Mouse (Mus musculus) liver, adult 2 months (tissue): Measurements from ENCODE around the gene Smyd1. TPM values are rescaled to one million over a fixed set of nuclear protein-coding genes. Genes with fewer than 3 reads are reported as not detected.

Experiments
- DNase-seq: peaks from one replicate; pipeline ENCODE4 v3.0.0-alpha.2; 2011; ENCODE audit warnings: low read depth, low spot score; ENCODE audit errors: extremely low read depth
- H3K27ac ChIP-seq: fragments of 200-500 bp; replicated peaks from 2 replicates; pipeline ENCODE4 v1.5.1; 2012; ENCODE audit warnings: low read depth, mild to moderate bottlenecking, control low read depth, inconsistent platforms, low read length; ENCODE audit not compliant: insufficient read depth
- H3K27me3 ChIP-seq: fragments of 200-500 bp; 2 replicates; pipeline ENCODE4 v1.6.1; 2012; ENCODE audit warnings: mild to moderate bottlenecking, moderate library complexity, low read length, inconsistent platforms; ENCODE audit not compliant: control insufficient read depth, insufficient read depth
- H3K36me3 ChIP-seq: fragments of 200-500 bp; 2 replicates; pipeline ENCODE4 v1.6.1; 2012; ENCODE audit warnings: low read length, inconsistent platforms; ENCODE audit not compliant: control insufficient read depth, insufficient read depth
- H3K4me1 ChIP-seq: fragments of 200-500 bp; 2 replicates; pipeline ENCODE4 v1.6.1; 2011; ENCODE audit warnings: low read length; ENCODE audit not compliant: control insufficient read depth, insufficient read depth
- H3K4me3 ChIP-seq: fragments of 200-500 bp; 2 replicates; pipeline ENCODE4 v1.5.1; 2011; ENCODE audit warnings: low read depth, mild to moderate bottlenecking, control low read depth, low read length, moderate library complexity; ENCODE audit not compliant: insufficient read depth
- H3K79me2 ChIP-seq: fragments of 200-500 bp; 2 replicates; pipeline ENCODE4 v1.6.1; 2012; ENCODE audit warnings: inconsistent platforms, mild to moderate bottlenecking, low read length, moderate library complexity; ENCODE audit not compliant: control insufficient read depth, insufficient read depth
- H3K9ac ChIP-seq: fragments of 200-500 bp; 2 replicates; pipeline ENCODE4 v1.6.1; 2012; ENCODE audit warnings: low read depth, mild to moderate bottlenecking, control low read depth, inconsistent platforms, low read length
- CTCF ChIP-seq: fragments of 200-500 bp; IDR thresholded peaks from 2 replicates; pipeline ENCODE4 v1.5.1; 2011; ENCODE audit warnings: low read depth, low read length, control low read depth
- POLR2A ChIP-seq: fragments of 200-500 bp; IDR thresholded peaks from 2 replicates; pipeline ENCODE4 v1.6.1; 2011; ENCODE audit warnings: low read length, control low read depth; ENCODE audit not compliant: insufficient read depth; ENCODE audit errors: extremely low read depth
- WGBS: fragments of 180-500 bp; shearing (Covaris S2); methylation state at CpG from one replicate; pipeline ENCODE4 v1.1.7; 2018; 5-methylcytosine and 5-hydroxymethylcytosine counted together
- polyA plus RNA-seq: library from polyadenylated mRNA; depleted of rRNA; stranded (reverse); fragments of >200 nt; gene quantifications from 2 replicates; pipeline ENCODE4 v1.2.3, GENCODE M21; 2012
- total RNA-seq: library from RNA; depleted of rRNA; stranded (reverse); fragments of >200 nt; gene quantifications from 2 replicates; pipeline ENCODE4 v1.2.3, GENCODE M21; 2014

The Smyd1 gene
- total and polyA plus RNA-seq, 2 experiments = 1.5 to 3.7 TPM

DNA sequence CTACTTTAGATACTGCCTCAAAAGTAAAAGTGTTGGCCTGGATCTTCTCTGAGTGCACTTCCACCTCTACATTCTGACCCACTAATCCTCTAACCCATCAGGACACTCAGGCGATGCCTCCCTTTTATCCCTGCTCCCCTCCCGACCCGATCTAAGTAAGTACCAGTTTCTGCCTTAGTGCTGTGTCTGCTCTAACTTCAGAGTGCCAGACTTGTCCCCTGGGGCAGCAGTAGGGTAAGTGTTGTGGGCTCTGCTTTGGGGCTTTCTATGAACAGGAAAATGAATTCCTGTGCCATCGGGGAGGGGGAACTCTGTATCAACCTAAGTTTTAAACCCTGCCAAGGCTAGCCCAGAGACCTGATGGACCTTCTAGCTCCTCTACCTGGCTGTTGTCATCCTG, 38.2 kb upstream of the Smyd1 start:
- Histone ChIP-seq H3K4me1 (no peaks in the 10 kb centered on the region), H3K9ac (no peak overlapping the region), H3K79me2 (no peaks in the 10 kb centered on the region), H3K4me3 (no peak overlapping the region), H3K27me3 (no peaks in the 10 kb centered on the region), H3K27ac (no peak overlapping the region), H3K36me3 (no peaks in the 10 kb centered on the region)
- TF ChIP-seq POLR2A = no peak
- no peak for TF ChIP-seq CTCF
- DNase-seq = no peak
- 84% methylated on average over 4 of the region's 4 CpGs for WGBS

DNA sequence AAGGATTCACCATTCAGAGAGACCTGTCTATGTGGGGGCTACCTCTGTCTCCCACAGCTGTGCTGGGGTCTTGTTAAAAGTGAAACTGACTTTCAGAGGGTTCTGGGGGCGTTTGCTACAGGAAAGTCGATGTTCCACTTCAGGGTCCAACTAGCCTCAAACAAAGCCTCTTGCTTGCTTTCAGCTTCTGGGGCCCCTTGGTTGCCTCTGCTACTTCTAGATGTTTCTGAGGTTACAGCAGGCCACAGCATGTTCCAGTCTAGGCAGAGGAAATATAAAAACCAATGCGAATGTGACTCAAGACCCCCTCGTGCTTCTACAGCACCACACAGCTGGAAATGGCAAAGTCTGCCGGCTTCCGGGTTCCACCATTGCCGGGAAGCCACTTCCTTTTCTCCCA, 35.5 kb upstream of the Smyd1 start:
- no peak for DNase-seq
- Histone ChIP-seq H3K4me3 (no peak overlapping the region), H3K27me3 (no peaks in the 10 kb centered on the region), H3K4me1 (no peaks in the 10 kb centered on the region), H3K36me3 (no peaks in the 10 kb centered on the region), H3K9ac (no peak overlapping the region), H3K79me2 (no peaks in the 10 kb centered on the region), H3K27ac (no peak overlapping the region)
- TF ChIP-seq POLR2A (no peak), CTCF (no peak)
- WGBS = 83% methylated on average over 7 of the region's 7 CpGs

DNA sequence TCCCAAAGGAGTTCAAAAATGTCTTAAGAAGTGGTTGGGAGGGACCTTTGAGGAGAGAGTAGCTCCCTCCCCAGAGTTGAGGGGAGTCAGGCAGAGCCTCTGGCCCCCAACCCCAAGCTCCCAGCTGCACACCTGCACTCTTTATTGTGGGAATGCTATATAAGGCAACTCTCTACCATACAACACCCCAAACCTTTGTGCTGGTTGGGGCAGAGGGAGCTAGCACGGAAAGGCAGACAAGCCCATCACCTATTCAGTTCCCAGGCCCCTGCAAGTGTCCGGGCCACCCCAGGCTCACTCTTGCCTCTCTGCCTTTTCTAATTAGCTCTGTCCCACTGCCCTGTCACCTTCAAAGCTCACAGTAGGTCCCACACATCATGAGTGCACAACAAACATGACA, 31.7 kb upstream of the Smyd1 start:
- H3K79me2 ChIP-seq = no peaks in the 10 kb centered on the region
- no peaks in the 10 kb centered on the region for H3K27me3 ChIP-seq
- WGBS = 93% methylated on average over 2 of the region's 2 CpGs
- H3K4me3 ChIP-seq = no peak overlapping the region
- DNase-seq = no peak
- H3K27ac ChIP-seq = no peak overlapping the region
- TF ChIP-seq CTCF (no peak), POLR2A (no peak)
- H3K36me3 ChIP-seq = no peaks in the 10 kb centered on the region
- H3K9ac ChIP-seq = no peak overlapping the region
- no peaks in the 10 kb centered on the region for H3K4me1 ChIP-seq

DNA sequence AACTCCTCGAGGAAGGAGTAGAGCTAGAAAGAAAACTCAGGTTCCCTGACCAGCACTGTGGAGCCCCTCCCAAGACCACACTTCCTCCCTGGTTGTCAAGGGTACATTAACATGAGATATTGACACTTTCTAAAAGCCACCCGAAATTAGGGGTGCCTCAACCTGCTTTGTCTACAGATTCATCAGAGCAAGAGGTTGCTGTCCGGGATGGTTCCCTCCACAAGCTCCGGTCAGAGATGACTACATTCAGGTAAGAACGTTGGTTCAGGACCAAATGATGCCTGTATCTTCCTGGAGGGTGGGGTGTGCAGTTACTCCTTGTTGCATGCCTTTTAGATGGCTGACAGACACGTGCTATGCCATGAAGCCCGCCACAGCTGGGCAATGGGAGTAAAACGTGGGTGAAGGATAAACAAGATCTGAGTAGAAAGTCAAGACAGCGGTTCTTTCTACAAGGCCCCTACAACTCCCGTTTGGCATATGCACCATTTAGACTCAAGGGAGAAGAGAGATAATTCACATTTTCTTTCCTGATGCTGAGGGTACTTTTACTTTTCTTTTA, 30.9 kb upstream of the Smyd1 start:
- Histone ChIP-seq H3K4me1 (no peaks in the 10 kb centered on the region), H3K9ac (no peak overlapping the region), H3K27ac (no peak overlapping the region), H3K79me2 (no peaks in the 10 kb centered on the region), H3K27me3 (no peaks in the 10 kb centered on the region), H3K4me3 (no peak overlapping the region), H3K36me3 (no peaks in the 10 kb centered on the region)
- 78% methylated on average over 10 of the region's 10 CpGs for whole genome bisulfite sequencing
- TF ChIP-seq CTCF (no peak), POLR2A (no peak)
- no peak for DNase-seq

DNA sequence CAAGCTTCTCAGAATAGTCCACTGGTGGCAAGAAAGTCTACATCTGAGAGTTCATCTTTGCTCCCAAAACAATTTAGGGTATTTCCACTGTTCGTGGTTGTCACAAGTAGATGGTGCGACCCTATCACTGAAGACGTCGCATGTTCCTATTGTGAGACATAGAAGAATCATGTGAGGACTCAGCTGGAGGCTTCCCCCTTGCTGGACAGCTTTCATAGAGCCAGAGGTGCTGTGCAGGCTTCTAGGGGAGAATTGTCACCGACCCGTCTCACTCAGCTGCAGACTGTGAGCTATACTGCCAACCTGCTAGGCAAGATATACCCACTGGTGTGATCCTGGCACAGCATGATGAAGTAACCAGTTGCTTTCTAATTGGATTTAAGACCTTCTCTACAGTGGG, 30.2 kb upstream of the Smyd1 start:
- Histone ChIP-seq H3K27me3 (no peaks in the 10 kb centered on the region), H3K9ac (no peak overlapping the region), H3K27ac (no peak overlapping the region), H3K79me2 (no peaks in the 10 kb centered on the region), H3K4me3 (no peak overlapping the region), H3K4me1 (no peaks in the 10 kb centered on the region), H3K36me3 (no peaks in the 10 kb centered on the region)
- no peak for DNase-seq
- 91% methylated on average over 6 of the region's 6 CpGs for WGBS
- TF ChIP-seq CTCF = no peak
- no peak for TF ChIP-seq POLR2A

DNA sequence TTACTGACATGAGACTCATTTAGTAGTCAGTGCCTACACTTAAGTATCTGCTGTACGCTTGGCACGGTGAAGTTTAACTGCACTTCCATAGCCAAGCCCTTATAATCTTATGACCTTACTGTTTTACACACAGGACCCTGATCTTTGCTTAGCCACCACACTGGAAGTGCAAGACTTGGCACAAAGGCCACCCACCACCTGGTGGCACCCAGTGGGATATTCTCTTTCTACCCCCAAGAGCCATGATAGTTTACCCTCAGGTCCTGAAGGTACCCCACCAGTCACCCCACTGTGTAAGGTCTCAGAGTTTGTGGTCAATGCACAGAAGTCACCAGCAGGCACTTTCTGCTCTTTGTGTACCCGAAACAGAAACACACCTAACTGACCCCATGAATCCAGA, 29.2 kb upstream of the Smyd1 start:
- H3K4me1 ChIP-seq = no peaks in the 10 kb centered on the region
- H3K9ac ChIP-seq = no peak overlapping the region
- H3K27me3 ChIP-seq = no peaks in the 10 kb centered on the region
- H3K79me2 ChIP-seq = no peaks in the 10 kb centered on the region
- TF ChIP-seq CTCF (no peak), POLR2A (no peak)
- H3K4me3 ChIP-seq = no peak overlapping the region
- WGBS = 96% methylated on average over 3 of the region's 3 CpGs
- no peak overlapping the region for H3K27ac ChIP-seq
- DNase-seq = no peak
- H3K36me3 ChIP-seq = no peaks in the 10 kb centered on the region
